Mouse (Mus musculus) ZHBTc4 (cell line): ENCODE data around the gene Rpgrip1.

Experiments used
- DNase-seq: peaks from one replicate; pipeline ENCODE4 v3.0.0-alpha.2; 2011; ENCODE audit warnings: low read depth, low spot score

The Rpgrip1 gene

GRCm38 (mm10) chr14:52118823-52119608, 8.5 kb downstream of the Rpgrip1 start:
- peak; percentile 87 for DNase-seq

DNA sequence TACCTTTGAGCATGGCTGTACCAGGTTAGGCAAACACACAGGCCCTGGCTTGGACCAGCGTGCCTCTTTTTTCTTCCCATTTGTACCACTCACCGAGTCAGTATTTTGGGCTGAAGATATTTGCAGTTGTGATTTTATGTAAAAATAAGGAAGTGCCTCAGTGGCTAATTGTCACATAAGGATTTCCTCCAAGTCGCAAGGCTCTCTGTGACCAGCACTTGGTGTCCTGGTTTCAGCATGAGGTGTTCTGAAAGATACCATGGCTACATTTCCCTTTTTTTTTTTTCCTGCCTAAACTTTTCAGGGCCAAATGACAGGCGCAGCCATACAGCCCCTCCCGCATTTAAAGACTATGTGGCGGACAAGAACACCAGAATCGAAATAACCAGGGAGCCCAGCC, 9.7 kb downstream of the Rpgrip1 start:
- DNase-seq: no peak

GRCm38 (mm10) chr14:52123918-52124317, 13.4 kb downstream of the Rpgrip1 start:
- peak; percentile 74 for DNase-seq

GRCm38 (mm10) chr14:52124636-52125035, 14.1 kb downstream of the Rpgrip1 start:
- DNase-seq: no peak

GRCm38 (mm10) chr14:52133584-52133983, 23.1 kb downstream of the Rpgrip1 start:
- DNase-seq: no peak

DNA sequence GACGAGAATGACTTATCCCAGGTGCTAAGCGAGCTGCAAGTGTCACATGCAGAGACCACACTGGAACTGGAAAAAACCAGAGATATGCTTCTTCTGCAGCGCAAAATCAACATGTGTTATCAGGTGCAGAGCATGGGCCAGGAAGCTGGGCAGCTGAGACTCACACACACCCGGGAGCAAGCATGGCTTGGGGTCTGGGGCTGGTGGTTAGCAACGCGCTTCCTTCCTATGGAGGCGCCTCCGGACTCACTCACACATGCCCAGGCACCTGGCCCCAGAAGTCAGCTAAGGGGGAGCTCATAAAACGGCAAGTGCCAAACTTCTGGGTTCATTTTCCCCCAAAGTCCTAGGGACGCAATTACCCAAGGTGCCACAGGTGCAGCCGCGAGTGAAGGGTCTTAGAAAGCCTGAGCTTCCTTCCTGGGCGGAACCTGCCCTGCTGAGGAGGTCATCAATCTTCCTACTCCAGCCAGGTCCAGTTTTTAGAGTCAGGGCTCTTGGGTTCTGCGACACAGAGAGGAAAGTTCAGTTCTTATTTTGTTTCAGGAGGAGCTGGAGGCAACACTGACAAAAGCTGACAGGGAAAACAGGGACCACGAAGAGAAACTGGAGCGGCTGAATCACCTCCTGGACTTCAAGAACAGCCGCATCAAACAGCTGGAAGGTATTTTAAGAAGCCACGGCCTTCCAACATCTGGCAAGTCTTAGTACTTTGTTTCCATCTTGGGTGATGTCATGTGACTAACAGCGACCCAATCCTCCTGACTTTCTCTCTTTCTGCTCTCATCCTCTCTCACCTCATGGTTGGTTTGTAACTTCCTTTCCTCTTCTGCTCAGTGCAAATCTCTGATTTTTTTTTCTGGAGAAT, 30.3 kb downstream of the Rpgrip1 start:
- no peak for DNase-seq

DNA sequence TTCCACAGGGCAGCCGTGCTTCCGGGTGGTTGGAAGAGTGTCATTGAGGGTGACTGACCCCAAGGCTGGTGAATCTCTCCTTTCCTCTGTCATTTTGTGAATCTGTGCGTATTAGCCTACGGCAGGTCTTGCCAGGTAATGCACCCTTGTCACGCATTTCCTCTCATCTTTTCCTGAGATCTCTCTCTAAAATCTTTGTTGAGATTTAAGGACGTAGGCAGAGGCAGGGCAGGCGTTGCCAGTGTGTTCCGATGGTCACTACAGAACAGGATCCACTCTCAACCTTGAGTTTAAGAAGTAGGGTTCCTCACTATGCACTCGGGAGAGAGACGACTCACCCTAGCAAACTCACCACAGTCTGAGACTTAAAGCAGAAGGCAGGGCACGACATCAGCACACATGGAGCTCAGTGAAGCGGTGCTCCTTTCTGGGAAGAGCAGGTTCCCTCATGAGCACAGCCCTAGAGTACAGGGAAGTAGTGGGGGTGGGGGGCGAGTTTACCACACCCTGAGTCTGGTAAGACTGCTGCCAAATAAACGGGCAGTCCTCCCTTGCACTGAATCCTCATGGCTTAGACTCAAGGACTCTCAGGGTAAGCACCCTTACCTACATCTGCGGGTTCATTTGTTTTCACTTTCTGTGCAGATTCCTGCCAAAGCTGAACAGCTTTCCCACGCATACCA, 31.1 kb downstream of the Rpgrip1 start:
- DNase-seq: no peak

DNA sequence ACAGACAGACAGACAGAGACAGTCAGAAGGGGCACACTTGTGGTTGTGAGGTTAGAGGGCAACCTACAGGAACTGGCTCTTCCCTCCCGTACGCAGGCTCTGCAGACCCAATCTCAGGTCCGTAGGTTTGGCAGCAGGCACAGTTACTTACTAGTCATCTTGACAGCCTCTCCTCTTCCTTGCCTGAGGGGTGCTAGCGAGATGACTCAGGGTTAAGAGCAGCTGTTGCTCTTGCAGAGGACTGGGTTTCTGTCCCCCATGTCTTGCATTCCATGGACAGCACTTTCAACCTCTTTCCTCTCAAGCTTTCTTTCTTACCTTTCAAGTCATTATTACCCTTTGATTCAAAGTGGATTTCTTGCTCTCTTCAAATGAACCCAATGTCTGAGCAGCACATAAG, 33.7 kb downstream of the Rpgrip1 start:
- DNase-seq: no peak

DNA sequence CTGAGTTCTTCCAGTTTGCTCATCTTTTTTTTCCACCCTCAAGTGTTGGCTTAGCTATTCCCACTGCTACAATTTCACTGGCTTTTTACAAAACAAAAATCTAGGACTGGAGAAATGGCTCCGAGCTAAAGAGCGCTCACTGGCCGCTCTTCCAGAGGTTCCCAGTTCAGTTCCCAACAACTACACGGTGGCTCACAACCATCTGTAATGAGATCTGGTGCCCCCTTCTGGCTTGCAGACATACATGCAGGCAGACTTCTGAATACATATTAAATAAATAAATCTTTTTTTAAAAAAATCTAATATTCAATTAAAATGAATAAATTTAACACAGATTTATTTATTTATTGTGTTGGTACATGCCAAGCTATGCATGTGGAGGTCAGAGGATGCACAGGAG, 36.0 kb downstream of the Rpgrip1 start:
- peak; percentile 79 for DNase-seq

GRCm38 (mm10) chr14:52149888-52150287, 39.4 kb downstream of the Rpgrip1 start:
- no peak for DNase-seq

GRCm38 (mm10) chr14:52152179-52152578, 41.7 kb downstream of the Rpgrip1 start:
- no peak for DNase-seq

- no peak for DNase-seq
Observed at GRCm38 (mm10) chr14:52152613-52153012, 42.1 kb downstream of the Rpgrip1 start.

GRCm38 (mm10) chr14:52155008-52155407, 44.5 kb downstream of the Rpgrip1 start:
- no peak for DNase-seq

GRCm38 (mm10) chr14:52160911-52161310, 50.4 kb downstream of the Rpgrip1 start:
- no peak for DNase-seq

- DNase-seq: no peak
Observed at GRCm38 (mm10) chr14:52166571-52166970, 56.1 kb downstream of the Rpgrip1 start.

GRCm38 (mm10) chr14:52188788-52189187, 78.3 kb downstream of the Rpgrip1 start:
- DNase-seq: no peak

- no peak for DNase-seq
Observed at GRCm38 (mm10) chr14:52189519-52189918, 79.0 kb downstream of the Rpgrip1 start.

- DNase-seq: peak; percentile 81
Observed at GRCm38 (mm10) chr14:52190740-52191359, 80.3 kb downstream of the Rpgrip1 start.

DNA sequence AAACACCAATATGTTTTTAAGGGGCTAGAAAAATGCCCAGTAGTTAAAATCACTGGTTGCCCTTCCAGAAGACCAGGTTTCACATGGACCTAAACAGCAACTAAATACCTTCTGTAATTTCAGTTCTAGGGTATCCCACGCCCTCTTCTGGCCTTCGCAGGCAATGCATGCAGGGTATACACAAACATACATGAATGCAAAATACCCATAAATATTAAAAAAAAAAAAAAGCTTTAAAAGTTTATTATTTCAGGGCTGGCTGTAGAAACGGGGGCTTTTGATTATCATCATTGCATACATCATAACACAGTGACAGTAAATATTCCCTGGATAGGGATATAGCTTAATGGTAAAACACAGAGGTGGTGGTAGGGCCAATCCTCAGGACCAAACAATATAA, 85.2 kb downstream of the Rpgrip1 start:
- DNase-seq: peak; percentile 81

GRCm38 (mm10) chr14:52196230-52197155, 86.0 kb downstream of the Rpgrip1 start:
- peak; percentile 56 for DNase-seq
